Mouse (Mus musculus) adrenal gland, postnatal 0 days (tissue): Measurements from ENCODE around the gene Prl8a6. TPM values are rescaled to one million over a fixed set of nuclear protein-coding genes. Genes with fewer than 3 reads are reported as not detected.

ENCODE experiments used
- polyA plus RNA-seq: library from polyadenylated mRNA; unstranded; fragments of >200 nt; fragmentation: Nextera tagmentation; extraction: Ambion mirVana; gene quantifications from 2 replicates; pipeline ENCODE4 v1.2.1, GENCODE M21; 2015

The Prl8a6 gene
- not detected in 2 replicates for polyA plus RNA-seq

GRCm38 (mm10) chr13:27438588-27438987 lies at the start of gene Prl8a6:
Gene Prl8a6, minus strand, starts transcription at chr13:27438688.

GRCm38 (mm10) chr13:27390746-27391145 lies 47.7 kb downstream of the Prl8a6 start, which contains the start of gene Prl2b1:
Gene Prl2b1, minus strand, starts transcription at chr13:27390846.

Other genes with a start within 250 kb of the Prl8a6 start
- not detected in 2 replicates for gene Prl3c1, start 242.0 kb downstream of the Prl8a6 start, polyA plus RNA-seq
- gene Prl3b1, start 196.8 kb downstream of the Prl8a6 start, polyA plus RNA-seq, result not detected in 2 replicates
- not detected in 2 replicates for gene Prl3a1, start 179.3 kb downstream of the Prl8a6 start, polyA plus RNA-seq
- gene Prl6a1, start 126.1 kb downstream of the Prl8a6 start, polyA plus RNA-seq, result not detected in 2 replicates
- gene Prl8a2, start 93.0 kb downstream of the Prl8a6 start, polyA plus RNA-seq, result 5.4 and 7.9 TPM in 2 replicates
- not detected in 2 replicates for gene Prl2b1, start 47.8 kb downstream of the Prl8a6 start, polyA plus RNA-seq
- not detected in 2 replicates for gene Prl8a8, start 74.5 kb upstream of the Prl8a6 start, polyA plus RNA-seq
- not detected in 2 replicates for gene Prl8a9, start 125.9 kb upstream of the Prl8a6 start, polyA plus RNA-seq
- not detected in 2 replicates for gene Prl8a1, start 143.5 kb upstream of the Prl8a6 start, polyA plus RNA-seq
- gene Prl7b1, start 171.9 kb upstream of the Prl8a6 start, polyA plus RNA-seq, result 1.2 and 1.4 TPM in 2 replicates
- not detected in 2 replicates for gene Prl7a1, start 203.8 kb upstream of the Prl8a6 start, polyA plus RNA-seq
- not detected in 2 replicates for gene Prl7a2, start 229.3 kb upstream of the Prl8a6 start, polyA plus RNA-seq